Mouse (Mus musculus): ENCODE results near the gene Lrp1. TPM values are rescaled to one million over a fixed set of nuclear protein-coding genes. Genes with fewer than 3 reads are reported as not detected.

Gene Lrp1
- total RNA-seq (2021) = 100 to 1,000 TPM in 1 of 2 experiments, 10 to 100 TPM in 1; 73.8 to 101 TPM
- long read RNA-seq, experiment 1, partial matches to known transcripts = 10 of 20 reads
- long read RNA-seq, experiment 1, other reads (novel, unspliced or antisense) = 10 of 20 reads
- long read RNA-seq, experiment 2, full-length matches to known transcripts = 1 of 15 reads
- long read RNA-seq, experiment 2, partial matches to known transcripts = 7 of 15 reads
- long read RNA-seq, experiment 2, other reads (novel, unspliced or antisense) = 7 of 15 reads

GRCm38 (mm10) chr10:127620406-127621190, at the start of gene Lrp1:
Lrp1 (minus strand) TSS chr10:127621148.
- intact Hi-C loops (cut with DNase I; ENCODE audit: low total_unique reads) = no loop called here
- DNase-seq = peak; percentile 54

GRCm38 (mm10) chr10:127670185-127670584, 49.2 kb upstream of the Lrp1 start:
- intact Hi-C loops (cut with DNase I; ENCODE audit: low total_unique reads) = no loop called here
- DNase-seq = no peak

DNA sequence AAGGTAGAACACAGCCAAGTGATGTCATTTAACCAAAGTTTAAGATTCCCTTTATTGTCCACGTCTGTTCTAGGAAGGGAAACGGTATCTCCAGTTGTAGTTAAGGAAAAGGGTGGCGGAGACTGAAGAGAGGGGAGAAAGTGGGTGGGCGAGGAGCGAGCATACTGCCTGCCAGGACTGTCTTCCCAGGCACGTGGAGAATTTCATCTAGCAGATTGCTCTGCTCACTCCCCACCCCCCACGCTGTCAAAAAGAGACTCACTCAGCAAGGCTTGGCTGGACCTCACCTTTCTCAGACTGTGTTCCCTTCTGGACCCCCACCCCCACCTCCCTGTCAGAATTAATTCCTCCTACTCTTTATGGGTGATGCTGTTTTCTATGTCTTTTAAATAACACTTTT, 48.2 kb upstream of the Lrp1 start:
- intact Hi-C loops (cut with DNase I; ENCODE audit: low total_unique reads) = no loop called here
- no peak for DNase-seq

- intact Hi-C loops (cut with DNase I; ENCODE audit: low total_unique reads) = no loop called here
- DNase-seq = peak; percentile 81
Observed at GRCm38 (mm10) chr10:127668093-127669050, 47.4 kb upstream of the Lrp1 start, which contains the start of gene Nab2. Nab2 (minus strand) TSS chr10:127668568.

- DNase-seq = peak; percentile 94
- intact Hi-C loops (cut with DNase I; ENCODE audit: low total_unique reads) = no loop called here
Observed at GRCm38 (mm10) chr10:127667269-127668092, 46.5 kb upstream of the Lrp1 start.

DNA sequence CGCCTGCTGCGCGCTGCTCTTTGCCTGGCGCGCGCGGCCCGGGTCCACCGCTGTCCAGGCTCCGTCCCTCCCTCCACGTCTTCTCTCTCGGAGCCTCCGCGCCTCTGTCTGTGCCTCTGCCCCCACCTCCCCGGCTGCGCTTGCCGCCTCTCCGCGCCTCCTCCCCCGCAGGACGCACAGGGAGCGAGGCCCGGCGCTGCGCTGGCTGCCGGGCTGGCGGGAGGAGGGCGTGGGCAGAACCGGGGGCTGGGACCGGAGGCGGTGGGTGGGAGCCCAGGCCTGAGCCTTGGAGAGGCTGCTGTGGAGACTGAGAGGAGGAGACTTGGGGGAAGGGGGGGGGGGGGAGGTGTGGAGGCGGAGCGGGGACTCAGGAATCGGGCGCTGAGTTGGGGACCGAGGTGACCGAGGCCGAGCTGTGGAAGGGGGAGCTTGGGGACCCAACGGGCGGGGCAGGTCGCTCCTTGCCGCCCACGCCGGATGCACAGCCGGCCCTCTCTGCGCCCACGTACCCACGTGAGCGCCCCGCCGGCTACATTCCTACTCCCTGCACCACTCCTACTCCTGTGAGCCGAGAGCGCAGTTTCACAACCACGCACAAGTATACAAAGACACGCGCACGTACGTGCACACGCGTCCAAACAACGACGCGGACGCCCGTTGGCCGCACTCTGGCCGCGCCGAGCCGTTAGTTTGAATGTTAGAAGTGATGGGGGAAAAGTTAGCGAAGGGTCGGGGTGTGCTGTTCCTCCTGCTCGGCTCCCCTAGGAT, 45.7 kb upstream of the Lrp1 start, which contains the start of gene Nemp1:
Gene Nemp1 (plus strand): TSS at position 401 of the 768 bp plus-strand sequence.
- intact Hi-C loops (cut with DNase I; ENCODE audit: low total_unique reads) = no loop called here
- DNase-seq = peak; percentile 89

- intact Hi-C loops (cut with DNase I; ENCODE audit: low total_unique reads) = loop anchor here (2.0 kb wide), 1 partner anchor 21 kb away; no protein-coding TSS in a partner anchor
- no peak for DNase-seq
Observed at GRCm38 (mm10) chr10:127665366-127666181, 44.6 kb upstream of the Lrp1 start.

DNA sequence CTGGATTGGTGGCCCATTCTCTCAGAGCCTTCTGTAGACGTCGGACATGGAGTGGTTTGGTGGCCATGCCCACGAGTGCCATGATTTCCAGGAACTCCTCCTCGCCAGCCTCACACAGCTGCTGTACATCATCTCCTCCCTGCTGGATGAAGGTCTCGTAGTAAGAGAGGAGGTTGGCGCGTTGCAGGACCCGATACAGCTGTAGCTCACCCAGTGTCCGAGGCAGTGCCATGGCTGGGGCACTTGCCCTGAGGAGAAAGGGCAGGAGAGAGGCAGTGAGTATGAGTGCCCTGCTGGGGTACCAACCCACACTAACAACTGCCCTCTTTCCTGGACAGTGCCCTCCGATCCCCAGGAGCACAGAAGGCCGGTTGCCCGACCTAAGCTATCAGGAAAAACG, 43.9 kb upstream of the Lrp1 start:
- intact Hi-C loops (cut with DNase I; ENCODE audit: low total_unique reads) = loop anchor here (2.0 kb wide), 1 partner anchor 20 kb away; no protein-coding TSS in a partner anchor
- no peak for DNase-seq

DNA sequence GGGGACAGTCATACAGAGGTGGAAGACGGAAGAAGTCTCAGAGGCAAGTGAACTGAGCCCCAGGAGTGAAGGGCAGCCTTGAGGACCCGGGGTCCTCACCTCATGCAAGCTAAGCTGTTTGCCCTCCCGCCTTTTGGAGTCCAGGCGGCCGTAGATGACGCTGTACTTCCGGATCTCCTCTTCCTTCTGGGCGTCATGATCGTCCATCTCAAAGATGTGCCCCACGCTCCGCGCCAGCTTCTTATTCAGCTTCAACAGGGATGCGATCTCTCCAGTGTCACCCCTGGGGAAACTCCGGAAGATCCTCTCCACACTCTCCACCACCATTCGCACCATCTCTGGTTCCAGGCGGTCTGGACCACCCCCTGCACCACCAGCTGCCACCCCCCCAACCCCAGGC, 43.2 kb upstream of the Lrp1 start:
- no peak for DNase-seq
- intact Hi-C loops (cut with DNase I; ENCODE audit: low total_unique reads) = loop anchor here (2.0 kb wide), 1 partner anchor 19 kb away; no protein-coding TSS in a partner anchor

DNA sequence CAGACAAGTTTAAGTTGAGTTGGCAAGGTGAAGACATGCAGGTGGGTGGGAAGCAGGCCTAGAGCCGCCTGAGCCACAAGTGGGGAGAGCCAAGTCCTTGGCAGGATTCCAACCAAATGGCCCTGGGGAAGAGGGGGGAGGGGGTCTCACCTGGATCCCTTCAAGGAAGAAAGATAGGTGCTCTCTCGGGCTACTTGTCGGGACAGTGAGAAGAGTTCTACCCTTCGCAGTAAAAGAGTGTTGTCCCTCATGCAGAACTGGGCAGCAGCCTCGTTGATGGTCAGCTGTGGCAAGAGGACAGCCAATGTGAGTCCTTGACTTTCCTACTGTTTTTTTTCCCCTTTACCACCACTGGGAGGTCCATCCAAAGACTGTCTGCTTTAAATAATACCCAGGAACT, 42.6 kb upstream of the Lrp1 start:
- intact Hi-C loops (cut with DNase I; ENCODE audit: low total_unique reads) = no loop called here
- no peak for DNase-seq

- intact Hi-C loops (cut with DNase I; ENCODE audit: low total_unique reads) = no loop called here
- no peak for DNase-seq
Observed at GRCm38 (mm10) chr10:127662666-127663253, 41.8 kb upstream of the Lrp1 start.

GRCm38 (mm10) chr10:127661915-127662663, 41.1 kb upstream of the Lrp1 start:
- peak; percentile 70 for DNase-seq
- intact Hi-C loops (cut with DNase I; ENCODE audit: low total_unique reads) = no loop called here

GRCm38 (mm10) chr10:127661291-127661914, 40.5 kb upstream of the Lrp1 start:
- intact Hi-C loops (cut with DNase I; ENCODE audit: low total_unique reads) = no loop called here
- no peak for DNase-seq

DNA sequence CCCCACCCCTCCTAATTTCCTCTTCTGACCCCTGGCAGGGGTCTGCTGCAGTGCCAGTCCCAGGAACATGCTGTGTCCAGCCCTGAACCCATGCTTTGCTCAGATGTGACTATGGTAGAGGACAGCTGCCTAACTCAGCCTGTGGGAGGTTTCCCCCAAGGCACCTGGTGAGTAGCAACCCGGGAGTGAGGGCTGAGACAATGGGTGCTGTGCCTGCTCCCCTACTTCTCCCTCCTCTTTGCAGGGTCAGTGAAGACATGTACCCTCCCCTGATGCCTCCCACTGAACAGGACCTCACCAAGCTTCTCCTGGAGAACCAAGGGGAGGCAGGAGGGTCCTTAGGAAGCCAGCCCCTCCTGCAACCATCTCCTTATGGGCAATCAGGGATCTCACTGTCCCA, 38.6 kb upstream of the Lrp1 start:
- intact Hi-C loops (cut with DNase I; ENCODE audit: low total_unique reads) = loop anchor here (5.0 kb wide), 1 partner anchor 1203 kb away; no protein-coding TSS in a partner anchor
- DNase-seq = no peak

DNA sequence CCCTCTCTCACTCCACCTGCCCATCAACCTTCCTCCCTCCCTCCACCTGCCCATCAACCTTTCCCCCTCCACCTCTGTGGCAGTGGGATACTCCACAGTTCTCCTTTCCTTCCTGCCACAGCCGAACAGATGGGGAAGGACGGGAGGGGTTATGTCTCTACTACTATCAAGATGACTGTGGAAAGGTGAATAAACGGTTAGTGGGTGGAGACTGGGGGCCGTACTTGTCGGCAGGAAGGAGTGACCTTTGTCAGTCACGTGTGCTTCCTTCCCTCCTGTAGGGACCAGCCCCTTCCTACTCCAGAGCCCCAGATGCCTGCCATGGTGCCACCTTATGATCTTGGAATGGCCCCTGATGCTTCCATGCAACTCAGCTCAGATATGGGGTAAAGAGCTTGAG, 37.1 kb upstream of the Lrp1 start:
- DNase-seq = no peak
- intact Hi-C loops (cut with DNase I; ENCODE audit: low total_unique reads) = loop anchor here (5.0 kb wide), 1 partner anchor 1204 kb away; no protein-coding TSS in a partner anchor
